In genomic region chrX:141249636-141250035, GRCm38 (mm10) we compare ENCODE assay signal across 23 mouse cellular contexts.
"Had no signal": no experiment of that assay in that cellular context is flagged by ENCODE, and none has a peak within 500 bp of the region (broad histone marks: within the 10 kb centered on the region; RNA-seq: fewer than 3 reads in every experiment).

No protein-coding gene starts in this region.

- H3K4me2 ChIP-seq: intestine, embryonic 15.5 days; limb, embryonic 13.5 days; lung, embryonic 14.5 days; midbrain, embryonic 11.5 days; neural tube, embryonic 12.5 days; neural tube, embryonic 15.5 days; stomach, embryonic 15.5 days had no signal

- DNase-seq: kidney, adult 18-20 months; kidney, postnatal 25 days; layer of hippocampus, adult 9-11 months; liver; liver, postnatal 0 days; lung, embryonic 14.5 days; midbrain, embryonic 14.5 days; right cerebral cortex, adult 18-20 months; right cerebral cortex, postnatal 14 days; right cerebral cortex, postnatal 4 days; thymus, postnatal 25 days had no signal

- H3K4me3 ChIP-seq: intestine, embryonic 15.5 days; layer of hippocampus, adult 2 months; limb, embryonic 10.5 days; limb, embryonic 13.5 days; neural tube, embryonic 12.5 days; neural tube, embryonic 15.5 days; stomach, embryonic 15.5 days had no signal

- H3K4me1 ChIP-seq: intestine, embryonic 15.5 days; limb, embryonic 10.5 days; limb, embryonic 13.5 days; neural tube, embryonic 12.5 days; neural tube, embryonic 15.5 days; stomach, embryonic 15.5 days had no signal

- H3K9ac ChIP-seq: intestine, embryonic 15.5 days; limb, embryonic 13.5 days; liver, embryonic 14.5 days; liver, postnatal 0 days; lung, embryonic 14.5 days; neural tube, embryonic 12.5 days; neural tube, embryonic 15.5 days; stomach, embryonic 15.5 days had no signal

- H3K9me3 ChIP-seq: intestine, embryonic 15.5 days; limb, embryonic 10.5 days; limb, embryonic 13.5 days; neural tube, embryonic 12.5 days; neural tube, embryonic 15.5 days; stomach, embryonic 15.5 days had no signal

- H3K36me3 ChIP-seq: intestine, embryonic 15.5 days; limb, embryonic 10.5 days; limb, embryonic 13.5 days; neural tube, embryonic 12.5 days; neural tube, embryonic 15.5 days; stomach, embryonic 15.5 days had no signal

- ATAC-seq: intestine, embryonic 15.5 days; liver, postnatal 0 days; lung, postnatal 0 days had no signal

- H3K27me3 ChIP-seq: intestine, embryonic 15.5 days; neural tube, embryonic 12.5 days; stomach, embryonic 15.5 days had no signal

- H3K27ac ChIP-seq: intestine, embryonic 15.5 days; kidney, postnatal 0 days; layer of hippocampus, adult 2 months; limb, embryonic 10.5 days; limb, embryonic 13.5 days; liver, embryonic 14.5 days; macrophage; neural tube, embryonic 12.5 days; neural tube, embryonic 15.5 days; stomach, embryonic 15.5 days had no signal
